Mouse (Mus musculus) urinary bladder, postnatal 4 days (tissue): ENCODE measurements around the gene Wdr43.
A peak's percentile ranks its signal among the peaks of the same experiment; 100 is the strongest.

ENCODE experiments used
- DNase-seq, 2 experiments: peaks; one replicate each; pipeline ENCODE4 v3.0.0; 2021 to 2022; ENCODE audit warnings: low spot score in 2 of 2

Gene Wdr43

DNA sequence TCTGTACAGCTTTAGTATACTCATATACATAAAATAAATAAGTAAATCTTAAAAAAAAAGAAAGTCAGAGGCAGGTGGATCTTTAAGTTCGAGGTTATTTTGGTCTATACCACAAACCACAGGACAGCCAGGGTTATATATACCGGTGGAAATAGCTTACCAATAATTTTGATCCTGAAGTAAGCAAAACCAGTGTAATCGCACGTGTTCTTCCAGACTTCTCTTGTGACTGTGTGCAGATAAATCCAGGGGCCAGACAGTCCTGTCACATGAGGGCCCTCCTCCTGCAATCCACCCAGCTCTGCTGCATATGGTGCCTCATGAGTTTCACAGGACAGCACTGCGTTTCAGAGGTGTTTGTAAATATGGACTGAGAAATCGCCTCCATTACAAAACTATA, 47.8 kb downstream of the Wdr43 start:
- no peak for DNase-seq

DNA sequence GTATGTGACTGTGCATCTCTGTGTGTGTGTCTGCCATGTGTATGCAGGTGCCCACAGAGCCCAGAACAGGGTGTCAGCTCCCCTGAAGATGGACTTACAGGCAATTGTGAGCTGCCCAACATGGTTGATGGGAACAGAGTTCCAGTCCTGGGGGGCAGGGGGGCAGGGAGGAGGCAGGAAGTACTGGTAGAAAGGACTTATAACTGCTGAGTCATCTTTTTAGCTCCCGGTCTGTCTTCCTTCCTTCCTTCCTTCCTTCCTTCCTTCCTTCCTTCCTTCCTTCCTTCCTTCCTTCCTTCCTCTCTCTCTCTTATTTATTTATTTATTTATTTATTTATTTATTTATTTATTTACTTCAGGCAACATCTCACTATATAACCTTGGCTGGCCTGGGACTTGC, 48.5 kb downstream of the Wdr43 start:
- no peak for DNase-seq

DNA sequence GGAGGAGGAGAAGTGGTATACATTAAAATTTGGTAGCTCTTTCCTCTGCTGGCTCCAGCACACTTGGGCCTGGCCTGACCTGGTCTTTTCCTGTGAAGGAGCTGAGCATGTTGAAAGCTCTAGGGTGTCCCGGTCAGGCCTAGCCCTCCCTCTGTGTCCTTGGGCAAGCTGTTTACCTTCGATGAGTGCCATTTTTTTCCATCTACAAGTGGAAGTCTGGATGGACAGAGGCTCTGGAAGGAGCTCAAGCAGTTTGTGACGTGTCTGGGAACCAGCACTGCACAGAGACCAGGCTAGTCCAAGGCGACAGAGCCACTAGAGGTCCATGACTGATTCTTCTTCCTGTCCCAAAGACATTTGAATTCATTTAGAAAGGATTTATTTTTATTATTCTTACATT, 49.5 kb downstream of the Wdr43 start:
- DNase-seq = no peak

DNA sequence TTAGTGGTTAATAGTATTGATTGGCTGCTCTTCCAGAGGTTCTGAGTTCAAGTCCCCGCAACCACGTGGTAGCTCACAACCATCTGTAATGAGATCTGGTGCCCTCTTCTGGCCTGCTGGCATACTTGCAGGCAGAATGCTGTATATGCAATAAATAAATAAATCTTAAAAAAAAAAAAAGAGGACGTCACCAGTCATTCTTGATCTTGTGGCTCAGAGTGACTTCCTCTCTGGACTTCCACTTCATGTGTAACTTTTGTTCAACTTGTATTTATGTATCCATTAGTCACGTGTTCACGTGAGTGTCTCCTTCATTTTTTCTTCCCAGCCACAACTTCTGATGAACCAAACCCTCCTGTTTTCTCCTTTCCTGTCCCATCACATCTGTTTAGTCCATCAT, 53.8 kb downstream of the Wdr43 start:
- DNase-seq = no peak

DNA sequence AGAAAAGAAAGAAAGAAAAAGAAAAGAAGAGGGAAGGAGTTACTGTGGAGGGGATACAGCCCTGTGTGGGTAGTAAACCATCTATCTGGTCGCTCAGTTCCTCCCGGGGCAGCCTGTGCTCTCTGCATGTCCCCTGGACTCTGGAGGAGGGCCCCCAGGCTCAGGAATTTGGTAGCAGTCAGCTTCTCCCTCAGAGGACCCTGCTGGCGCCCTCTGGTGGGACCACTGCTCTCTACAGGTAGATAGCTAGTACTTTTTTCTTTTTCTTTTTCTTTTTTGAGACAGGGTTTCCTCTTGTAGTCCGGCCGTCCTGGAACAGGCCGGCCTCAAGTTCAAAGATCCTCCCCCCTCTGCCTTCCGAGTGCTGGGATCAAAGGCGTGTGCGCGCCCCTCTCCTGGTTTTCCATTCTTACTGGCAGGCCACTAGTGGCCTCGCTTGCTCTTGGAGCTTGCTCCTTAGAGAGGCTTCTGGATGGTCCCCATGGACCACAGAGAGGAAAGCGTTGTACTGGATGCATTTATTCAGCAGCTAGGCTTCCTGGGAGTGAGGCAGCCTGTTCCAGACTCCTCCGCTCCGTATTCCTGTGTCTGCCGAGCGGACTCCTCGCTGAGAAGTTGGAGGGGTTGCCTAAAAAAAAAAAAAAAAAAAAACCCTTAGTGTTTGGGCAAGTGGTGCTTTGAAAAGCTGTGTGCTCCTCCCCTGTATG, 56.3 kb downstream of the Wdr43 start:
- DNase-seq = peak in 1 of 2 experiments; percentile 44

DNA sequence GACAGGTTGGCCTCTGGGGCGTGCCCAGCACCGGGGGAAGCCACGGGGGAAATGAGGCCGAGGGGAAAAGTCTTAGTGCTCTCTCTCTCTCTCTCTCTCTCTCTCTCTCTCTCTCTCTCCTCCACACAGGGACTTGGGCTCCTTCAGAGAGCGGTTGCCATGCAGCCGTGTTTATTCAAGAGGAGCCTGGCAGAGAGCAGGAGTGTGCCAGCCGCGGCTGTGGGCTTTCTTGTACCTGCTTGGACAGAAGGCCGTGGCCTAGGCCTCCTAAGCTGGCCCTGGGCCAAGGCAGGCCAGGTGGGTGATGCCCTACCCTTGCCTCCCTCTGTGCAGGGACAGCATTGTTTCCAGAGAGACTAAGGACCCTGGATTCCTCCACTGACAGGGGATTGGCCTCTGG, 57.4 kb downstream of the Wdr43 start, which contains the start of gene Togaram2:
Gene Togaram2 (plus strand): TSS at position 170 of the 400 bp plus-strand sequence.
- DNase-seq = no peak

DNA sequence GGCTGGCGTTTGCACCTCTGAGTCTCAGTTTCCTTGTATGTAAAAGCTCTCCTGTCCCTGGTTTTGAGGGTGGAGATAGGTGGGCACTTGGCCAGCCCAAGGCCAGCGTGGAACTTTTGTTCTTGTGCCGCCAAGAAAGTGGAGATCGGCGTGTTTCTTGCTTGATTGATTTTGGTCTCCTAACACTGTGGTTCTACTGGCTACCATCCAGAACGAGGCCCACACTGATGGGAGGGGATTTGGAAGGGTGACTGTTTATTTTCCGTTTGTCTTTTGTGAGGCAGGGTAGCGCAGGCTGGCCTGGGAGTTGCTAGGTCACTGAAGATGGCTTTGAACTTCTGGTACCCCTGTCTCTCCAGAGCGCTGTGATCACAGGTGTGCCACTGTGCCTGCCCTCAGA, 58.2 kb downstream of the Wdr43 start:
- DNase-seq = no peak

DNA sequence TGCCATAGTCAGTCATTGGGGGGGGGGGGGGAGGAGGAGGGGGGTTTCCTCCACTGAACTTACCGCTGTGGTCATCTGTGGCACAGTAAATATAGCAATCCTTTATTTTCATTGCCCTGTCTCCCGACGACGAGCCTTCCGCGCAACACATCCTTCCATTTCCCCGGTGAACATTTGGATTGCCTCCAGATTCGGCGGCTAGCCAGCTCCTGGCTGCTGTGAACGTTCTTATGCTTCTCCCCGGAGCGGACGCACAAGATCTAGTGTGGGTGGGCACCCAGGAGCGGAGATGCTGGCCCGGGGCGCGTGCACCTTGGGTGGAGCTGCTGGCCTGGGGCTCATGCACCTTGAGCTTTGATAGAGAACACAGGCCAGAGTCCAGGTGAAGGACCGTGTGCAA, 59.2 kb downstream of the Wdr43 start:
- no peak for DNase-seq

DNA sequence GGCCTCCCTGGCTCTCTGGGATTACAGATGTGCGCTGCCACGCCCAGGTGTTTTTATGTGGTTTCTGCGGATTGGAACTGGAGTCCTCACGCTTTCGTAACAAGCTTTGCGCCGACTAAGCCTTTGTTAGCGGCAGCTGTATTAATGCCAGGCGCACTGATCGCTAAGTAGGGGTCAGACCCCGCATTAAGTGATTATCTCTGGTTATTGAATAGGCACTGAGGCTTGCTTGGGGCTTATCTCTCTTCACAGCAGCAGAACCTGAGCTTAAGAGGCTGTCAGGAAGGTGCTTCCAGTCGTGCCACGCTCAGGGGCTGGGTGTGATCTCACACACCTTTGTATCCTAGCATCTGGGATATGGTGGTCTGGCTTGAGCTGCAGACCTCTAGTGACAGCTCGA, 66.0 kb downstream of the Wdr43 start:
- DNase-seq = no peak

DNA sequence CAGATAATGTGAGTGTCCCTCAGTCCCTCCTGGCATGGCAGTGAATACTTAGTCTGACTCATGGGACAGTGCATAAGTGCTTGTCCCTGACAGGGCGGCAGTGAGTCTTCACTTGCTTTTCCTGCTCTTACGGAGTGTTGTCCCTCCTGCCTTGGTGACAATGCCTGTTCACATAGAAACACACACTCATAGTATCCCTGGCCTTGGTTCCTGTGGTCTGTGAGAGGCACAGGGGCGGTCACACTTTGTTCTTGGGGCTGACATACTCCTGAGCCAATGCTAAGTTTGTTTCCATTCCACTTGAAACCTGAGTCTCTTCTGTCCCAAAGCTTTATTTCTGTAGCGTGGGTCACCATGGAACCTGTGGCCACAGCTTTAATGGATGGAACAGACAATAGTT, 66.7 kb downstream of the Wdr43 start:
- no peak for DNase-seq

DNA sequence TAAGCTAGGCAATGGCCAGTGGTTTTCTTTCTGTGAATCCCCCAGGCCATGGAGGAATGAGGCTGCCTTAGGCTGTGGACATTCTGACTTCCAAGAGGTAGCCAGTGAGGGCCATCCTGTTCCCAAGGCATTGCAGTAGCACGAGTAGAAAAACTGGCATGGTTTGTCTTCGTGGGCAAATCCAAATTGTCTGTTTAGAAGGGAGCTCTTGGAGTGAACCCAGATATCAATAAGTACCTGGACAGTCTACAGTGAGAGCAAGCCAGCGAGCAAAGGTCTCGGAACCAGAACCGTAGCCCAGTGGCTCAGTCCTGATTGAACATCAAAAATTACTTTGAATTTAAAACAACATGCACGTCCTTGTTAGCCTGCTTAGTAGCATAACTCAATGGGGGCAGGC, 67.6 kb downstream of the Wdr43 start:
- DNase-seq = no peak

DNA sequence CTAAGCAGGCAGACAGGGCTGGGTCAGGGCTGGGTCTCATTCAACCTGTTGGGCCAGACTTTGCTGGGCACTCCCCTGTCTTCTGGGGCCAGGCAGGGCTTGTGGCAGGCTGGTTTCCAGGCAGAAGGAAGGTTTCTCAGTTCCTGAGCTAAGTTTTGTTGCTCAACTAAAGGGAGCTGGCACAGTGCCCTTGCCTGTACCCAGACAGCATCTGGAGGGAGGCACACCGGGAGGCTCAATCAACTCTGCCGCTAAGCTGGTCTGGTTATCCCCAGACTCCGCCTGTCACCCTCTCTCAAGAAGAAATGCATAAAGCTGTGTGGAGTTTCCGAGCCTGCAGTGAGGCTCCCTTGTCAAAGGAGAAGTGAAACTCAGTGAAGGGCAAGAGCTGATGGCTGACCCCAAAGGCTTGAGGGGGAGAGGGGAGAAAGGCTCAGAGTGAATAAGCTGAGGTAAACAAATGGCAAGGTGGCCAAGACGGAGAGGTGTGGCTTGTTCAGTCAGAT, 68.5 kb downstream of the Wdr43 start:
- no peak for DNase-seq

DNA sequence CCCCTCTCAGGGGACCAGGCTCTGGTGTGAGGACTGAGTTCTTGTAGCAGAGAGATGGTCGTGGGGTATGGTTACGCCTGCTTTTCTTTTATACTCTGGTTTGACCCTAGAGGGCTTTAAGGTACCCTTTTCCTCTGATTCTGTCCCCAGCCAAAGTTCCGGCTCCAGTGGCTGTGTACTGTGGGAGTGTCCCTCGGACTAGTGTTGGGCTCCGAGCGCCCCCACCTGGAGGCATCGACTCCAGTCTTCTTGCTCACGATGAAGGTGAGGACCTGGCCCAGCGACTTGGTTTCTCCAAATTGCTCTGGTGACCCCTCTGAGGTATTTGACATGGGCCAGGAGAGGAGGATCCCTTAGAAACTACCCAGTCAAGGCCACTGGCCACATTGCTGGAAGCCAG, 71.7 kb downstream of the Wdr43 start:
- no peak for DNase-seq

DNA sequence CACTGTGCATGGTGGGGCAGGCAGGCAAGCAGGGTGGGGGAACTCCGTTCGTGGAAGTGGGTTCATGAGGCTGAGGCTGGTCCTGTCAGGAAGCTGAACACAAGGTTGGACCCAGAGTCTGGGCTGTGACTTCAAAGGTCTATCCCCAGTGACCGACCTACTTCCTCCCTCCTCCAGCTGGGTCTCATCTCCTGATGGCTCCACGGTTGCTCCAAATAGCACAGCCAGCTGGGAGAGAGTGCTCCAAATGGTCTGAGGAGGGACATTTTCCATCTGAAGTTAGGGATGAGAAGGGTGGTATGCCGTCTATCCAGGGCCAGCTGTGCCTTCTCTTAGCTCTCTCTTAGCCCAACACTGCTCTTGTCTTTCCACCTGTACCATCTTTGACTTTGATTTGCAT, 74.2 kb downstream of the Wdr43 start:
- DNase-seq = no peak

DNA sequence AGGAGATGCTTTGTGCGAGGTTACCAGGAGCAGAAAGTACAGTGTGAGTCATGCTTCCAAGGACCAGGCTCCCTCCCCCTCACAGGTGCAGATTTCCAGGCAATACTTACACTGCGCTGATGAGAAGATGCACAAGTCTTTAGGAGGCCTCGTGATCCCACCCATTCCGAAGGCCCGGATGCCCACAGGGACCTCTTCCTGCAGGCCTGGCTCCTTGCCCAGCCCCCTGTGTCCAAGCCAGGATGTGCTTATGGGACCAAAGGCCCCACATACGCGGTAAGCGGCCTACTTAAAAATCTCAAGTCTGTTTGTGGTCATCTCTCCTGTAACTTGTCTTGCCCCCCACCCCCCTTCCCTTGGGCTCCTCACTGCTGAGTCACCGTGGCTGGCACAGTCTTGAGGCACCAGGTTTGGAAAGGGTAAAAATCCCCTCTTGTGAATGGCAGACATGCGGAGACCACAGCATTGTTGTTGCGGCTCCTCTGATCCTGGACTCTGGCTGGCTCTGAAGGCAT, 75.7 kb downstream of the Wdr43 start:
- DNase-seq = no peak

DNA sequence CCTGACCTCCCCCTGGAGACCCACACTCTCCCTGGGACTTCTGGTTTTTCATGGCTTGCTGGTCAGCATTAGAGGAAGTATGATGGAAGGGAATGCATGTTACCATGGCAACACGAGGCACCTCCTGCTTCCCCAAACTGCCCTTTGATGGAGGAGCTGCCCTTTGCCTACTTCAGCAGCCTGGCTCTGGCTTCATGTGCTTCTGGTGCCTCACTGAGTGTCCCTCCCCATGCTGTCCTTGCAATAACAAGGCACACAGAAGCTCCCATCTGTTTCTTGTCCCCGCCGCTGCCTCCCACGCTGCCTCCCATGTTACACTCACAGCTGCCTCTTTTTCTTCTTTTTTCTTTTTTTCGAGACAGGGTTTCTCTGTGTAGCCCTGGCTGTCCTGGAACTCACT, 77.6 kb downstream of the Wdr43 start:
- no peak for DNase-seq

DNA sequence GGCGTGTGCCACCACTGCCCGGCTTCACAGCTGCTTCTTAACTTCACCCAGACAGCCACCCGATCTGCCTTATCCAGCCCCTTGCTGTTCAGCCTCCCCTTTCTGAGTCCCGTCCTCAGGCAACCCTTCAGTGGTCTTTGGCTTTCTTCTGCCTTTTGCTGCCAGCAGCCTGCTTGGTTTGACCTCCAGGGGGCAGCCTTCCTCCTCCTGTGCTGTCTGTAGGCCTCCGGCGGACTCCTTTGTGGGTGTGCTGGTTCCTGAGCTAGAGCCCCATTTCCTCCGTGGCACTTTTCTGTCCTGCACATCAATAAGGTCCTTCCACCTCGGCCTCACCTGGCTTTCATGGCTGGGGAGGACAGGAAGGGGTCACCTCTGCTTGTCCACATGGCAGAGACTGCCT, 78.1 kb downstream of the Wdr43 start:
- no peak for DNase-seq

DNA sequence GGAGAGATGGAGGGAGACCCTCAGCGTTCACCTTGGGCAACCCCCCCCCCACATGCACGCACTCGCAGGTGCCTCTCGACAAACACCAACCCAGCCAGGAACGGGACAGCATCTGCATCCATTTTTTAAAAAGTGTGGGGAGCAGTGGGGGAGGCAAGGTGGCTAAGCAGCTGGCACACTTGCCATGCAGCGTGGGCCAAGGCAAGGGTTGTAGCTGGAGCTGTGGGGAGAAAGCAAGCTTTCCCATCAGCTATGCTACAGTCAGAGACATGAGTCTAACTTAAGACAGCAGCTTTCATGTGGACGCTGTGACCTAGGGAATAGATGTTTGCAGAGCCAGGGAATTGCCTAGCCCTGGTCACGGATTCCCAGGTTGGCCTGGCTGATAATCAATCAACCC, 79.5 kb downstream of the Wdr43 start:
- no peak for DNase-seq

DNA sequence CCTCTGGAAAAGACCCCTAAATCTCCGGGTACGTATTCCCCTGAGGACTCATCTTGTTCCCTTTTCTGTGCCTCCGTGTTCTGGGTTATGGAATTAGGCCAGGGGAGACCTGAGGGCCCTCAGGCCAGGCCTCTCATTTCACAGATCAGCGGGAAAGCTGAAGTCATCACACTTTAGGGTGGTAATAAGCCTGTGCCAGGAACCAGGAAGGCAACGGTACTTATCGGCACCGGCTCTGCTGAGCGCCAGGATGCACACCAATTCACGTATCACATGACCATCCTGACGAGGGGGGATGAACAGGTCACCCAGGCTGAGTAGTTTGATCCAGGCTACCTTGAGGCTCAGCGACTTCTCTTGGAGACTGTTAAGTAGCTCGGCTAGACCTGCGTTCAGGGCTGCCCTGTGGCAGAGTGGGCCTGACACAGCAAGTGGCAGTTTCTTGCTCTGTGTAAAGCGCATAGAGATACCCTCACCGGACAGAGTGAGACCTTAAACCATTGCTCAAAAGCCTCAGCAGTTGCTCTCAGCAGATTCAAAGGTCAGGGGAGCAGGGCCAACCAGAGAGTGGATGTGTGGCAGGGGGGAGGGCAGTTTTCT, 80.1 kb downstream of the Wdr43 start:
- no peak for DNase-seq

DNA sequence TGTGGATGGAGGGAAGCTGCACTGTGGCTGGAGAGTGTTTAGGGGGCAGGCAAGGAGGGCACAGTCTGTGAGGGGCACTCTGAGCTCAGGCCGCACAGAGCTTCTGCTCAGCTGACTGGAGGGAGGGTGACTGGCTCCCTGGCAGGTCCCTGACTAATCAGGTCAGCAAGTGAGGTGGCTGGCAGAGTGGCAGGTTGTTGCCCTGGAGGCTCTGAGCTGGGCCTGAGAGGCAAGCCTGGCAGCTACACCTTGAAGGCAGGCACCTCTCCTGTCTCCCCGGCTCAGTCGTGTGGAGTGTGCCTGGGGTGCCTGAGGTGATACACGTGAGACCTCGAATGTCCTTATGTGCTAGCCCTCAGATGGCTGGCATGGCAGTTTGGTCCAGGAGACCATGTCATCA, 80.7 kb downstream of the Wdr43 start:
- no peak for DNase-seq

DNA sequence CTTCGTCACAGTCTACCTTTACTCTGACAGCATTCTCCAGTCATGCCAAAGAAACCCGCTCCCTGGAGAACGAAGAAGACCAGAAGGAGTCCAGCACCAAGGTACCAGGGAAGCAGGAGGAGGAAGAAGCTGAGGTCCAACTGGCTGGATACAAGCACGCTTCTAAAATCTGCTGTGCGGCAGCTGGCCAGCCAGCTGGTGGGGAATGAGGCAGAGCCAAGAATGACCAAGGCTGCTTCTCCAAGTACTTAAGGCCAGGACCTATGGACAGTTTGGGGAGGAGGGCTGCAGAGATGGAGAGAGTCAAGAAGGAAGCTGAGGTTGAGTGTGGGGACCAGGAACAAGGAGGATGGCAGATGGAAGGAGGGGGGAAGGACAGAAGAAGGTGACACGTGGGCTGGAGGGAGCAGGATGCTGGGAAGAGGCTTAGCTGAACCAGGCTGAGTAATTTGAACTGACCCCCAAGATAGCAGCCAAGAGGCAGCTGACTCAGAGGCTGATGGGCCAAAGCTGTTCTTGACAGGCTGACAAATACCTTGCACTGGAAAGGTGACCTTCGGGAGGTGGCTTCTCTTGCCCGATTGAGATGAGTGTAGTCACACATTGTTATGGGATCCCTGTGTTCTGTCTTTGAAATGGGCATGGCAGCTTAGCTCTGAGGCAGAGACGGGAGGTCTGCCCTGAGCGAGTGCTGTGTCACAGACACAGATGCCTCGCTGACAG, 82.4 kb downstream of the Wdr43 start:
- DNase-seq = no peak

DNA sequence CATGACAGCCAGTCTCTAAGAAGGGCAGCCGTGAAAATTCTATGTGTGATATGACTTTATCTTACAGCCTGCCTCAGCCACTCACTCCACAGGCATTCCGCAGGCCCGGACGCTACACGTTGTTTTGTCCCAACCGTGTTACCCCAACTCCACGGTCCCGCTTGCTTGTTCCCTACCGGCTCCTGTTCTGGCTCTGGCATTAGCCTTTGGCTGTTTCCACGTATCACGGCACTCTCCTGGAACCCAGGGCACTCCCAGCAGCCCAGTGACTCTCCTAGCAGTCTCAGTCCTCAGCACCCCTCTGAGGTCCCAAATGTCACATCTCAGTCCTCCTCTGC, 82.9 kb downstream of the Wdr43 start:
- no peak for DNase-seq

DNA sequence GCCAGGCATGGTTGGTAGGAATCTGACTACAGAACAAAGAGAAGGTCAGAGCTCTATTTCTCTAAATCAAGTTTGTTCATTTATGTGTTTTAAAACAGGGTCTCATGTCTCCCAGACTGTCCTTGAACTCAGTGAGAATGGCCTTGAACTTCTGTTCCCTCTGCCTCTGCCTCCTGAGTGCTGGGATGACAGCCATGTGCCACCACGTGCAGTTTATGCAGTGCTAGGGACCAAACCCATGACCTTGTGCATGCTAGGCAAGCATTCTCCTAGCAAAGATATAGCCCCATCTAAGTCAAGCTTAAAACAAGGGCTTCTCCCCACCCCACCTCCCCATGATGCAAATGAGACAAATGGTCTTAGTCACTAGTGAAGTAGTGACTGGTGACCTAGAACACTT, 89.4 kb downstream of the Wdr43 start:
- no peak for DNase-seq
